Mouse (Mus musculus) hindbrain, embryonic 14.5 days (tissue): ENCODE measurements around the gene Ubac2. TPM values are rescaled to one million over a fixed set of nuclear protein-coding genes. Genes with fewer than 3 reads are reported as not detected.
"Not testable (repeated sequence)": the region's sequence is repeated elsewhere in the genome, so short reads cannot be mapped to it uniquely, and the experiment has no call there.

Source experiments
- ATAC-seq: fragments of 200-750 bp; cut with Nextera tagmentation; 2 replicates; pipeline ENCODE4 v1.8.0; 2017; ENCODE audit warnings: moderate number of reproducible peaks, mild to moderate bottlenecking, moderate TSS enrichment, moderate library complexity; ENCODE audit not compliant: low FRiP score
- DNase-seq: peaks from one replicate; pipeline ENCODE4 v3.0.0-alpha.2; 2015; ENCODE audit warnings: low spot score
- H3K27ac ChIP-seq: fragments of 300-500 bp; sonication (generic); 2 replicates; pipeline ENCODE4 v1.5.1; 2014; ENCODE audit warnings: mild to moderate bottlenecking, moderate library complexity
- H3K27me3 ChIP-seq: fragments of 300-500 bp; sonication (generic); 2 replicates; pipeline ENCODE4 v1.6.1; 2014; ENCODE audit warnings: mild to moderate bottlenecking, low read length, mixed read lengths; ENCODE audit not compliant: control insufficient read depth, insufficient read depth
- H3K36me3 ChIP-seq: fragments of 300-500 bp; sonication (generic); replicated peaks from 2 replicates; pipeline ENCODE4 v1.6.1; 2014; ENCODE audit not compliant: control insufficient read depth, insufficient read depth
- H3K4me1 ChIP-seq: fragments of 300-500 bp; sonication (generic); replicated peaks from 2 replicates; pipeline ENCODE4 v1.6.1; 2014; ENCODE audit warnings: antibody characterized with exemption, low read length, mixed read lengths; ENCODE audit not compliant: control insufficient read depth, insufficient read depth
- H3K4me2 ChIP-seq: fragments of 300-500 bp; sonication (generic); replicated peaks from 2 replicates; pipeline ENCODE4 v1.6.1; 2014; ENCODE audit warnings: mild to moderate bottlenecking, moderate library complexity
- H3K4me3 ChIP-seq: fragments of 300-500 bp; sonication (generic); replicated peaks from 2 replicates; pipeline ENCODE4 v1.5.1; 2014; ENCODE audit warnings: mild to moderate bottlenecking, low read length
- H3K9ac ChIP-seq: fragments of 300-500 bp; sonication (generic); 2 replicates; pipeline ENCODE4 v1.6.1; 2014
- H3K9me3 ChIP-seq: fragments of 300-500 bp; sonication (generic); 2 replicates; pipeline ENCODE4 v1.6.1; 2016; ENCODE audit warnings: low read length; ENCODE audit not compliant: control insufficient read depth
- WGBS: fragments of 180-500 bp; shearing (Covaris S2); extraction: QIAGEN DNeasy Blood & Tissue Kit; methylation state at CpG from one replicate; pipeline ENCODE4 v1.1.7; 2014; 5-methylcytosine and 5-hydroxymethylcytosine counted together
- polyA plus RNA-seq: library from polyadenylated mRNA; unstranded; fragments of >200 nt; fragmentation: Nextera tagmentation; extraction: Ambion mirVana; gene quantifications from 2 replicates; pipeline ENCODE4 v1.2.1, GENCODE M21; 2014

Gene Ubac2
- 49.6 and 51.2 TPM in 2 replicates for polyA plus RNA-seq

GRCm38 (mm10) chr14:121878176-121878858, at the start of gene Ubac2:
Ubac2 (plus strand) TSS chr14:121878620.
- Histone ChIP-seq H3K27me3 (no peaks in the 10 kb centered on the region), H3K9ac (peak within 1 kb of the TSS; percentile 72), H3K9me3 (no peaks in the 10 kb centered on the region), H3K4me2 (peak within 1 kb of the TSS; percentile 69), H3K4me3 (peak within 1 kb of the TSS; percentile 75), H3K4me1 (peaks cover 19% of the 10 kb centered on the region), H3K36me3 (no peaks in the 10 kb centered on the region), H3K27ac (peak within 1 kb of the TSS; percentile 91)
- DNase-seq (peak; percentile 100), ATAC-seq (peak; percentile 99)
- under 1% methylated on average over 61 of the region's 61 CpGs for WGBS

- no peak for DNase-seq
Observed at GRCm38 (mm10) chr14:121829816-121830442, 48.5 kb upstream of the Ubac2 start.

GRCm38 (mm10) chr14:121833001-121833520, 45.4 kb upstream of the Ubac2 start:
- H3K4me1 ChIP-seq: no peaks in the 10 kb centered on the region
- DNase-seq: no peak
- WGBS: 84% methylated on average over 2 of the region's 2 CpGs

More at GRCm38 (mm10) chr14:121829816-121830442, 48.5 kb upstream of the Ubac2 start:
- Histone ChIP-seq H3K9ac (no peak overlapping the region), H3K27me3 (no peaks in the 10 kb centered on the region), H3K27ac (no peak overlapping the region), H3K36me3 (no peaks in the 10 kb centered on the region), H3K9me3 (peaks cover 10% of the 10 kb centered on the region; the same call in 1 of the 2 replicates), H3K4me2 (no peak overlapping the region), H3K4me3 (no peak overlapping the region), H3K4me1 (no peaks in the 10 kb centered on the region)
- ATAC-seq: no peak
- WGBS: 91% methylated on average over 4 of the region's 4 CpGs

GRCm38 (mm10) chr14:121838161-121838560, 40.3 kb upstream of the Ubac2 start:
- H3K36me3 ChIP-seq: no peaks in the 10 kb centered on the region
- H3K27ac ChIP-seq: no peak overlapping the region
- no peaks in the 10 kb centered on the region for H3K4me1 ChIP-seq
- H3K4me3 ChIP-seq: no peak overlapping the region
- peaks cover 17% of the 10 kb centered on the region for H3K9me3 ChIP-seq
- ATAC-seq: no peak
- H3K27me3 ChIP-seq: no peaks in the 10 kb centered on the region
- 97% methylated on average over 4 of the region's 4 CpGs for WGBS
- H3K4me2 ChIP-seq: no peak overlapping the region
- H3K9ac ChIP-seq: no peak overlapping the region
- DNase-seq: no peak

More at GRCm38 (mm10) chr14:121833001-121833520, 45.4 kb upstream of the Ubac2 start:
- no peak overlapping the region for H3K4me2 ChIP-seq
- no peak overlapping the region for H3K4me3 ChIP-seq
- H3K27me3 ChIP-seq: no peaks in the 10 kb centered on the region
- no peak overlapping the region for H3K9ac ChIP-seq
- no peak for ATAC-seq
- no peak overlapping the region for H3K27ac ChIP-seq
- H3K36me3 ChIP-seq: no peaks in the 10 kb centered on the region
- H3K9me3 ChIP-seq: peaks cover 16% of the 10 kb centered on the region

- no peaks in the 10 kb centered on the region for H3K36me3 ChIP-seq
- no peak for DNase-seq
- ATAC-seq: no peak
- H3K27ac ChIP-seq: no peak overlapping the region
- WGBS: 89% methylated on average over 8 of the region's 8 CpGs
- H3K4me2 ChIP-seq: no peak overlapping the region
- H3K27me3 ChIP-seq: no peaks in the 10 kb centered on the region
- H3K4me3 ChIP-seq: no peak overlapping the region
- no peaks in the 10 kb centered on the region for H3K4me1 ChIP-seq
- H3K9me3 ChIP-seq: peaks cover 17% of the 10 kb centered on the region
- H3K9ac ChIP-seq: no peak overlapping the region
Observed at GRCm38 (mm10) chr14:121840217-121840616, 38.2 kb upstream of the Ubac2 start.

- Histone ChIP-seq H3K4me1 (no peaks in the 10 kb centered on the region), H3K4me2 (no peak overlapping the region), H3K27me3 (no peaks in the 10 kb centered on the region), H3K36me3 (no peaks in the 10 kb centered on the region), H3K9me3 (0 out of 2 replicates have a peak, but pooled peaks cover 2% of the 10 kb centered on the region), H3K4me3 (no peak overlapping the region), H3K9ac (no peak overlapping the region), H3K27ac (no peak overlapping the region)
- ATAC-seq: no peak
- WGBS: 40% methylated on average over 8 of the region's 8 CpGs
- no peak for DNase-seq
Observed at GRCm38 (mm10) chr14:121844486-121844885, 33.9 kb upstream of the Ubac2 start.

GRCm38 (mm10) chr14:121851231-121851630, 27.2 kb upstream of the Ubac2 start:
- Histone ChIP-seq H3K9ac (no peak overlapping the region), H3K4me2 (no peak overlapping the region), H3K4me3 (no peak overlapping the region), H3K4me1 (no peaks in the 10 kb centered on the region), H3K27me3 (no peaks in the 10 kb centered on the region), H3K9me3 (no peaks in the 10 kb centered on the region), H3K36me3 (no peaks in the 10 kb centered on the region), H3K27ac (no peak overlapping the region)
- DNase-seq: no peak
- ATAC-seq: no peak
- WGBS: 90% methylated on average over 1 of the region's 1 CpGs

GRCm38 (mm10) chr14:121852531-121852930, 25.9 kb upstream of the Ubac2 start:
- 81% methylated on average over 8 of the region's 8 CpGs for WGBS
- H3K9me3 ChIP-seq: no peaks in the 10 kb centered on the region
- DNase-seq (no peak), ATAC-seq (no peak)
- no peak overlapping the region for H3K4me2 ChIP-seq
- H3K9ac ChIP-seq: no peak overlapping the region
- no peaks in the 10 kb centered on the region for H3K27me3 ChIP-seq
- H3K4me1 ChIP-seq: no peaks in the 10 kb centered on the region
- H3K27ac ChIP-seq: no peak overlapping the region
- no peak overlapping the region for H3K4me3 ChIP-seq
- H3K36me3 ChIP-seq: no peaks in the 10 kb centered on the region

GRCm38 (mm10) chr14:121865162-121865561, 13.3 kb upstream of the Ubac2 start:
- not testable (repeated sequence) for H3K4me1 ChIP-seq, ATAC-seq, H3K9me3 ChIP-seq, H3K4me3 ChIP-seq, H3K36me3 ChIP-seq, H3K27ac ChIP-seq, H3K4me2 ChIP-seq, H3K9ac ChIP-seq, H3K27me3 ChIP-seq
- 23% methylated on average over 2 of the region's 2 CpGs for WGBS
- DNase-seq: peak; percentile 74
